Mouse (Mus musculus): Measurements from ENCODE around the gene Nova2. TPM values are rescaled to one million over a fixed set of nuclear protein-coding genes. Genes with fewer than 3 reads are reported as not detected.

Gene Nova2
- polyA plus RNA-seq, 1 experiment from 2014 or later: 6.9 TPM

GRCm38 (mm10) chr7:18991660-18992293 is 66.1 kb downstream of the Nova2 start:
- peak; percentile 68 for DNase-seq (ENCODE audit: low spot score)

GRCm38 (mm10) chr7:18992294-18992675 is 66.6 kb downstream of the Nova2 start:
- DNase-seq (ENCODE audit: low spot score): no peak
- peaks cover 20% of the 10 kb centered on the region for H3K27me3 ChIP-seq (ENCODE audit: control insufficient read depth, insufficient read depth, low read length)
- H3K9ac ChIP-seq (ENCODE audit: low read length): peak overlapping the region; percentile 57
- no peaks in the 10 kb centered on the region for H3K9me3 ChIP-seq (ENCODE audit: control insufficient read depth, low read length)
- no peaks in the 10 kb centered on the region for H3K36me3 ChIP-seq (ENCODE audit: control insufficient read depth, insufficient read depth, low read length)
- peak overlapping the region; percentile 77 for H3K4me2 ChIP-seq (ENCODE audit: low read depth, low read length, severe bottlenecking)
- H3K27ac ChIP-seq (ENCODE audit: low read depth, low read length): no peak overlapping the region
- 4% methylated on average over 31 of the region's 31 CpGs for WGBS
- peaks cover 6% of the 10 kb centered on the region for H3K4me1 ChIP-seq (replicated peaks; ENCODE audit: control insufficient read depth, insufficient read depth, low read length)
- peak overlapping the region; percentile 47 for H3K4me3 ChIP-seq (ENCODE audit: low read depth, low read length)
- no peak for ATAC-seq (replicated peaks; ENCODE audit: low FRiP score)

More at GRCm38 (mm10) chr7:18991660-18992293, 66.1 kb downstream of the Nova2 start:
- under 1% methylated on average over 58 of the region's 59 CpGs for WGBS
- no peaks in the 10 kb centered on the region for H3K9me3 ChIP-seq (ENCODE audit: control insufficient read depth, low read length)
- H3K4me2 ChIP-seq (ENCODE audit: low read depth, low read length, severe bottlenecking): peak overlapping the region; percentile 77
- no peak for ATAC-seq (replicated peaks; ENCODE audit: low FRiP score)
- H3K27ac ChIP-seq (ENCODE audit: low read depth, low read length): no peak overlapping the region
- no peaks in the 10 kb centered on the region for H3K36me3 ChIP-seq (ENCODE audit: control insufficient read depth, insufficient read depth, low read length)
- H3K4me3 ChIP-seq (ENCODE audit: low read depth, low read length): peak overlapping the region; percentile 47
- peak overlapping the region; percentile 57 for H3K9ac ChIP-seq (ENCODE audit: low read length)
- H3K4me1 ChIP-seq (replicated peaks; ENCODE audit: control insufficient read depth, insufficient read depth, low read length): peaks cover 6% of the 10 kb centered on the region
- H3K27me3 ChIP-seq (ENCODE audit: control insufficient read depth, insufficient read depth, low read length): peaks cover 20% of the 10 kb centered on the region

GRCm38 (mm10) chr7:18993036-18993435 is 67.3 kb downstream of the Nova2 start:
- DNase-seq (ENCODE audit: low spot score) (no peak), ATAC-seq (replicated peaks; ENCODE audit: low FRiP score) (no peak)
- H3K4me3 ChIP-seq (ENCODE audit: low read depth, low read length): no peak overlapping the region
- H3K4me2 ChIP-seq (ENCODE audit: low read depth, low read length, severe bottlenecking): no peak overlapping the region
- H3K4me1 ChIP-seq (replicated peaks; ENCODE audit: control insufficient read depth, insufficient read depth, low read length): peaks cover 6% of the 10 kb centered on the region
- no peaks in the 10 kb centered on the region for H3K9me3 ChIP-seq (ENCODE audit: control insufficient read depth, low read length)
- 91% methylated on average over 5 of the region's 5 CpGs for WGBS
- no peak overlapping the region for H3K9ac ChIP-seq (ENCODE audit: low read length)
- no peaks in the 10 kb centered on the region for H3K36me3 ChIP-seq (ENCODE audit: control insufficient read depth, insufficient read depth, low read length)
- H3K27ac ChIP-seq (ENCODE audit: low read depth, low read length): no peak overlapping the region
- H3K27me3 ChIP-seq (ENCODE audit: control insufficient read depth, insufficient read depth, low read length): peaks cover 20% of the 10 kb centered on the region

- 0 out of 2 replicates have a peak, but pooled peaks cover 3% of the 10 kb centered on the region for H3K4me1 ChIP-seq (replicated peaks; ENCODE audit: control insufficient read depth, insufficient read depth, low read length)
- no peak overlapping the region for H3K4me2 ChIP-seq (ENCODE audit: low read depth, low read length, severe bottlenecking)
- H3K36me3 ChIP-seq (ENCODE audit: control insufficient read depth, insufficient read depth, low read length): no peaks in the 10 kb centered on the region
- H3K27ac ChIP-seq (ENCODE audit: low read depth, low read length): no peak overlapping the region
- H3K27me3 ChIP-seq (ENCODE audit: control insufficient read depth, insufficient read depth, low read length): no peaks in the 10 kb centered on the region
- H3K9me3 ChIP-seq (ENCODE audit: control insufficient read depth, low read length): no peaks in the 10 kb centered on the region
- H3K9ac ChIP-seq (ENCODE audit: low read length): no peak overlapping the region
- no peak overlapping the region for H3K4me3 ChIP-seq (ENCODE audit: low read depth, low read length)
- ATAC-seq (replicated peaks; ENCODE audit: low FRiP score) (no peak), DNase-seq (ENCODE audit: low spot score) (no peak)
- WGBS: 36% methylated on average over 9 of the region's 9 CpGs
Measured at GRCm38 (mm10) chr7:18998835-18999234, 73.1 kb downstream of the Nova2 start.

GRCm38 (mm10) chr7:19000421-19000820 is 74.7 kb downstream of the Nova2 start:
- no peaks in the 10 kb centered on the region for H3K9me3 ChIP-seq (ENCODE audit: control insufficient read depth, low read length)
- WGBS: 62% methylated on average over 10 of the region's 10 CpGs
- H3K4me3 ChIP-seq (ENCODE audit: low read depth, low read length): peak overlapping the region; percentile 3
- DNase-seq (ENCODE audit: low spot score): no peak
- peaks cover 13% of the 10 kb centered on the region for H3K4me1 ChIP-seq (replicated peaks; ENCODE audit: control insufficient read depth, insufficient read depth, low read length)
- 0 out of 2 replicates have a peak overlapping the region, but pooled peaks have one; percentile 4 for H3K9ac ChIP-seq (ENCODE audit: low read length)
- H3K4me2 ChIP-seq (ENCODE audit: low read depth, low read length, severe bottlenecking): peak overlapping the region; percentile 34
- H3K27ac ChIP-seq (ENCODE audit: low read depth, low read length): no peak overlapping the region
- H3K27me3 ChIP-seq (ENCODE audit: control insufficient read depth, insufficient read depth, low read length): no peaks in the 10 kb centered on the region
- ATAC-seq (replicated peaks; ENCODE audit: low FRiP score): no peak
- peaks cover 1% of the 10 kb centered on the region; the same call in 1 of the 2 replicates for H3K36me3 ChIP-seq (ENCODE audit: control insufficient read depth, insufficient read depth, low read length)

GRCm38 (mm10) chr7:19001066-19001806 is 75.5 kb downstream of the Nova2 start:
- Histone ChIP-seq H3K27me3 (ENCODE audit: control insufficient read depth, insufficient read depth, low read length) (no peaks in the 10 kb centered on the region), H3K9me3 (ENCODE audit: control insufficient read depth, low read length) (no peaks in the 10 kb centered on the region), H3K36me3 (ENCODE audit: control insufficient read depth, insufficient read depth, low read length) (peaks cover 3% of the 10 kb centered on the region; the same call in 1 of the 2 replicates), H3K4me2 (ENCODE audit: low read depth, low read length, severe bottlenecking) (peak overlapping the region; percentile 34; the same call in 1 of the 2 replicates), H3K4me3 (ENCODE audit: low read depth, low read length) (peak overlapping the region; percentile 3), H3K4me1 (replicated peaks; ENCODE audit: control insufficient read depth, insufficient read depth, low read length) (peaks cover 20% of the 10 kb centered on the region), H3K27ac (ENCODE audit: low read depth, low read length) (no peak overlapping the region), H3K9ac (ENCODE audit: low read length) (no peak overlapping the region)
- WGBS: 35% methylated on average over 18 of the region's 18 CpGs
- ATAC-seq (replicated peaks; ENCODE audit: low FRiP score) (no peak), DNase-seq (ENCODE audit: low spot score) (peak; percentile 71)

GRCm38 (mm10) chr7:19001807-19002085 is 76.1 kb downstream of the Nova2 start:
- DNase-seq (ENCODE audit: low spot score) (no peak), ATAC-seq (replicated peaks; ENCODE audit: low FRiP score) (no peak)
- H3K9me3 ChIP-seq (ENCODE audit: control insufficient read depth, low read length): no peaks in the 10 kb centered on the region
- no peaks in the 10 kb centered on the region for H3K27me3 ChIP-seq (ENCODE audit: control insufficient read depth, insufficient read depth, low read length)
- H3K9ac ChIP-seq (ENCODE audit: low read length): no peak overlapping the region
- WGBS: 81% methylated on average over 3 of the region's 3 CpGs
- no peak overlapping the region for H3K4me3 ChIP-seq (ENCODE audit: low read depth, low read length)
- no peak overlapping the region for H3K4me2 ChIP-seq (ENCODE audit: low read depth, low read length, severe bottlenecking)
- H3K27ac ChIP-seq (ENCODE audit: low read depth, low read length): no peak overlapping the region
- peaks cover 22% of the 10 kb centered on the region for H3K4me1 ChIP-seq (replicated peaks; ENCODE audit: control insufficient read depth, insufficient read depth, low read length)
- H3K36me3 ChIP-seq (ENCODE audit: control insufficient read depth, insufficient read depth, low read length): peaks cover 3% of the 10 kb centered on the region; the same call in 1 of the 2 replicates

GRCm38 (mm10) chr7:19002115-19002514 is 76.4 kb downstream of the Nova2 start:
- ATAC-seq (replicated peaks; ENCODE audit: low FRiP score): no peak
- H3K9me3 ChIP-seq (ENCODE audit: control insufficient read depth, low read length): no peaks in the 10 kb centered on the region
- H3K4me1 ChIP-seq (replicated peaks; ENCODE audit: control insufficient read depth, insufficient read depth, low read length): peaks cover 22% of the 10 kb centered on the region

More at GRCm38 (mm10) chr7:19002115-19002514, 76.4 kb downstream of the Nova2 start:
- peaks cover 3% of the 10 kb centered on the region; the same call in 1 of the 2 replicates for H3K36me3 ChIP-seq (ENCODE audit: control insufficient read depth, insufficient read depth, low read length)
- WGBS: 57% methylated on average over 4 of the region's 4 CpGs
- DNase-seq (ENCODE audit: low spot score): no peak
- no peaks in the 10 kb centered on the region for H3K27me3 ChIP-seq (ENCODE audit: control insufficient read depth, insufficient read depth, low read length)
- H3K27ac ChIP-seq (ENCODE audit: low read depth, low read length): no peak overlapping the region
- peak overlapping the region; percentile 73; the same call in 1 of the 2 replicates for H3K9ac ChIP-seq (ENCODE audit: low read length)
- peak overlapping the region; percentile 30 for H3K4me3 ChIP-seq (ENCODE audit: low read depth, low read length)
- H3K4me2 ChIP-seq (ENCODE audit: low read depth, low read length, severe bottlenecking): peak overlapping the region; percentile 67; the same call in 1 of the 2 replicates

Measured in forebrain, embryonic 11.5 days (tissue).